ENCODE assay signal across 8 mouse cellular contexts in genomic region chr6:118419050-118419920, GRCm38 (mm10). TPM values are rescaled to one million over a fixed set of nuclear protein-coding genes. Genes with fewer than 3 reads are reported as not detected.
DNase-seq lines count a peak whose midpoint lies in the region; ATAC-seq lines count a peak whose summit lies in the region.

Bms1 (minus strand) TSS chr6:118419474.

- peak within 1 kb of the TSS; percentile 91 for H3K27ac ChIP-seq in heart, embryonic 10.5 days
- H3K27ac ChIP-seq in kidney, embryonic 15.5 days: peak within 1 kb of the TSS; percentile 88

- H3K4me2 ChIP-seq in kidney, embryonic 15.5 days: peak within 1 kb of the TSS; percentile 64

- ATAC-seq in erythroblast, adult 5-6 weeks (replicated peaks; ENCODE audit: low FRiP score, poor library complexity, severe bottlenecking): peak; percentile 97
- ATAC-seq in kidney, embryonic 15.5 days (replicated peaks; ENCODE audit: low FRiP score): peak; percentile 99
- ATAC-seq in monocyte, adult 5-6 weeks (replicated peaks; ENCODE audit: insufficient number of reproducible peaks, low FRiP score, low TSS enrichment, poor library complexity, severe bottlenecking): peak; percentile 97

- H3K4me3 ChIP-seq in heart, embryonic 10.5 days: peak within 1 kb of the TSS; percentile 98
- peak within 1 kb of the TSS; percentile 88 for H3K4me3 ChIP-seq in kidney, embryonic 15.5 days (replicated peaks)

- H3K9me3 ChIP-seq in heart, embryonic 10.5 days: no peaks in the 10 kb centered on the region
- no peaks in the 10 kb centered on the region for H3K9me3 ChIP-seq in kidney, embryonic 15.5 days (replicated peaks)

- peaks cover 6% of the 10 kb centered on the region for H3K4me1 ChIP-seq in heart, embryonic 10.5 days
- H3K4me1 ChIP-seq in kidney, embryonic 15.5 days: peaks cover 13% of the 10 kb centered on the region

- peaks cover 30% of the 10 kb centered on the region for H3K36me3 ChIP-seq in heart, embryonic 10.5 days
- H3K36me3 ChIP-seq in kidney, embryonic 15.5 days: peaks cover 31% of the 10 kb centered on the region

- no peaks in the 10 kb centered on the region for H3K27me3 ChIP-seq in heart, embryonic 10.5 days (ENCODE audit: insufficient read depth, poor library complexity, severe bottlenecking)
- H3K27me3 ChIP-seq in kidney, embryonic 15.5 days: no peaks in the 10 kb centered on the region

- peak; percentile 91 for DNase-seq in B cell, adult 2 months
- peak; percentile 99 for DNase-seq in brain, adult 2 months (ENCODE audit: low read depth, low spot score)
- DNase-seq in heart, embryonic 10.5 days (ENCODE audit: low spot score): peak; percentile 97
- DNase-seq in liver: peak; percentile 91
- peak; percentile 90 to 96 for DNase-seq in spleen, postnatal 4 days (ENCODE audit: low spot score in 2 of 2)

- under 1% methylated on average over 67 of the region's 67 CpGs for WGBS in heart, embryonic 10.5 days
- under 1% methylated on average over 67 of the region's 67 CpGs for WGBS in kidney, embryonic 15.5 days

- H3K9ac ChIP-seq in kidney, embryonic 15.5 days: peak within 1 kb of the TSS; percentile 89

RNA-seq across cellular contexts. Expression of gene Bms1, which starts in this region (rescaled TPM):
- total RNA-seq in erythroblast, adult 5-6 weeks (2015; ENCODE audit: low replicate concordance): 9.4 and 13.3 TPM in 2 replicates
- 21.5 and 24.4 TPM in 2 replicates for total RNA-seq in erythroblast, adult 5-6 weeks (2017; ENCODE audit: low replicate concordance)
- polyA plus RNA-seq in heart, embryonic 10.5 days (2016; fragmentation: Nextera tagmentation; extraction: Ambion mirVana): 33.9 and 40.7 TPM in 2 replicates
- 38.9 and 41.1 TPM in 2 replicates for polyA plus RNA-seq in kidney, embryonic 15.5 days (2015; fragmentation: Nextera tagmentation; extraction: Ambion mirVana)
- total RNA-seq in monocyte, adult 5-6 weeks (2017): 68.3 to 102 TPM (median 77.0 TPM) in 3 replicates

Comparison
In these comparisons a context has a peak if more than half of its experiments do, and no peak if none do; other contexts are left out.
1. Peak in every context shown above with its lines: DNase-seq, ATAC-seq, H3K4me3 ChIP-seq and H3K27ac ChIP-seq.